Mouse (Mus musculus): Measurements from ENCODE around the gene Ccdc115. TPM values are rescaled to one million over a fixed set of nuclear protein-coding genes. Genes with fewer than 3 reads are reported as not detected.

Ccdc115 gene
- polyA plus RNA-seq, 1 experiment: 18.8 TPM

DNA sequence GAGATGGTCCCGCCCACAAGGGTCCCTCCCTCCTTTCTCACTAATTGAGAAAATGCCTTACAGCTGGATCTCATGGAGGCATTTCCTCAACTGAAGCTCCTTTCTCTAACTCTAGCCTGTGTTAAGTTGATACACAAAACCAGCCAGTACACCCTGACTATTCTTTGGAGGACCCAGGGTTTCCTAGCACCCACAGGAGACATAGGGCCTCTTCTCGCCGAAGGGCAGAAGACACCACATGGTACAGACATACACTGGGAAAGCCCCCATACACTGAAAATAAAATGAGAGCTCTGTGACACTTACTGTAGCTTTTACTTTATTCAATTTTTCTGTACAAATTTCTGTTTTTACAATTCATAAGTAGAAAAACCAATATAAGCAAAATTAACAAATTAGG lies 3.1 kb downstream of the Ccdc115 start:
- TF ChIP-seq FOSL1 (IDR thresholded peaks at IDR 0.05; ENCODE audit: insufficient read depth, low read length, poor library complexity, severe bottlenecking) (no peak), MYOD1 (IDR thresholded peaks at IDR 0.05; ENCODE audit: control insufficient read depth, insufficient read length, low read depth) (no peak), USF1 (IDR thresholded peaks at IDR 0.05; ENCODE audit: low read depth) (no peak), CEBPB (IDR thresholded peaks at IDR 0.05; ENCODE audit: low read depth) (no peak), CTCF (IDR thresholded peaks at IDR 0.05; ENCODE audit: control insufficient read depth, insufficient read depth, insufficient read length) (no peak), MAX (IDR thresholded peaks at IDR 0.05) (no peak), MYOG (IDR thresholded peaks at IDR 0.05; ENCODE audit: control insufficient read depth, extremely low read depth, insufficient read length) (no peak)
- H3K36me3 ChIP-seq (ENCODE audit: control insufficient read depth, insufficient read depth): peaks cover 14% of the 10 kb centered on the region
- H3K79me3 ChIP-seq (ENCODE audit: low read depth): peaks cover 17% of the 10 kb centered on the region
- H3ac ChIP-seq (ENCODE audit: control insufficient read depth, insufficient read length, low read depth): no peak overlapping the region
- H3K4me3 ChIP-seq (ENCODE audit: insufficient read depth, poor library complexity, severe bottlenecking): no peak overlapping the region
- no peaks in the 10 kb centered on the region for H3K27me3 ChIP-seq (ENCODE audit: control insufficient read depth, insufficient read depth, insufficient read length)
- H3K79me2 ChIP-seq (ENCODE audit: control insufficient read depth, insufficient read depth): peaks cover 25% of the 10 kb centered on the region

DNA sequence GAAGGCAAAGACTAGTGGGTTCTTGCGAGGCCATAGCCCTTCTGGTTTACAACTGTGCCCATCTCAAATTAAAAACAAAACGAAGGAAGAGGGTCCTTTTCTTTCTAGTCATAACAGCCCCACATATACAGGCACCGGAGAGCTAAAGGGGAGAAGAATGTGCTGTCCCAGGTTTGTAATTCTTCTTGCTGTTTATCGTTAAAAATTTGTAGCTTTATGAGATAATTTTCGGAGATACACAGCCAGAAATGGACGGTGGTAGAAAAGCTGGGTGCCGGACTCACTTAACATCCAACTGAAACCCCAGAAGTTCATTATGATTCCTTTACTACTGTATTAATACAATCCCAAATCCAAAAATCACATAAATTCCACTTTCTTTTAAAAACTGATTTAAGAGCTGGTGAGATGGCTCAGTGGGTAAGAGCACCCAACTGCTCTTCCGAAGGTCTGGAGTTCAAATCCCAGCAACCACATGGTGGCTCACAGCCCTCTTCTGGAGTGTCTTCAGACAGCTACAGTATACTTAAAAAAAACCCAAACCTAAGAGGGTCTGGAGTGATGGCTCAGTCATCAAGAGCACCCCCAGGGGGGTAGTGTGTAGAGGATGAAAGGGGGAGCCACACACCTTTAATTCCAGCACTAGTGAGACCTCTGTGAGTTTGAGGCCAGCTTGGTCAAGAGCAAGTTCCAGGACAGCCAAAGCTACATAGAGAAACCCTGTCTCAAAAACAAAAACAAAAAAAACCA lies 3.9 kb downstream of the Ccdc115 start:
- Histone ChIP-seq H3ac (ENCODE audit: control insufficient read depth, insufficient read length, low read depth) (peak overlapping the region; percentile 26), H3K4me3 (ENCODE audit: insufficient read depth, poor library complexity, severe bottlenecking) (peak overlapping the region; percentile 38), H3K27me3 (ENCODE audit: control insufficient read depth, insufficient read depth, insufficient read length) (no peaks in the 10 kb centered on the region), H3K79me3 (ENCODE audit: low read depth) (peaks cover 10% of the 10 kb centered on the region), H3K79me2 (ENCODE audit: control insufficient read depth, insufficient read depth) (peaks cover 17% of the 10 kb centered on the region), H3K36me3 (ENCODE audit: control insufficient read depth, insufficient read depth) (peaks cover 6% of the 10 kb centered on the region)
- no peak for TF ChIP-seq CTCF (IDR thresholded peaks at IDR 0.05; ENCODE audit: control insufficient read depth, insufficient read depth, insufficient read length)
- no peak for TF ChIP-seq MYOD1 (IDR thresholded peaks at IDR 0.05; ENCODE audit: control insufficient read depth, insufficient read length, low read depth)
- no peak for TF ChIP-seq CEBPB (IDR thresholded peaks at IDR 0.05; ENCODE audit: low read depth)
- no peak for TF ChIP-seq MYOG (IDR thresholded peaks at IDR 0.05; ENCODE audit: control insufficient read depth, extremely low read depth, insufficient read length)
- no peak for TF ChIP-seq FOSL1 (IDR thresholded peaks at IDR 0.05; ENCODE audit: insufficient read depth, low read length, poor library complexity, severe bottlenecking)
- TF ChIP-seq MAX (IDR thresholded peaks at IDR 0.05): no peak
- no peak for TF ChIP-seq USF1 (IDR thresholded peaks at IDR 0.05; ENCODE audit: low read depth)

GRCm38 (mm10) chr1:34434660-34435160 lies 4.8 kb downstream of the Ccdc115 start:
- peaks cover 5% of the 10 kb centered on the region for H3K79me3 ChIP-seq (ENCODE audit: low read depth)
- H3K36me3 ChIP-seq (ENCODE audit: control insufficient read depth, insufficient read depth): peaks cover 6% of the 10 kb centered on the region
- peak overlapping the region; percentile 38 for H3K4me3 ChIP-seq (ENCODE audit: insufficient read depth, poor library complexity, severe bottlenecking)
- TF ChIP-seq CEBPB (IDR thresholded peaks at IDR 0.05; ENCODE audit: low read depth): peak; percentile 44
- TF ChIP-seq FOSL1 (IDR thresholded peaks at IDR 0.05; ENCODE audit: insufficient read depth, low read length, poor library complexity, severe bottlenecking): no peak
- peaks cover 9% of the 10 kb centered on the region for H3K79me2 ChIP-seq (ENCODE audit: control insufficient read depth, insufficient read depth)
- peak overlapping the region; percentile 26 for H3ac ChIP-seq (ENCODE audit: control insufficient read depth, insufficient read length, low read depth)
- no peaks in the 10 kb centered on the region for H3K27me3 ChIP-seq (ENCODE audit: control insufficient read depth, insufficient read depth, insufficient read length)

GRCm38 (mm10) chr1:34433891-34434521 lies 5.5 kb downstream of the Ccdc115 start:
- peaks cover 5% of the 10 kb centered on the region for H3K79me3 ChIP-seq (ENCODE audit: low read depth)
- no peak for TF ChIP-seq MAX (IDR thresholded peaks at IDR 0.05)
- no peak for TF ChIP-seq CEBPB (IDR thresholded peaks at IDR 0.05; ENCODE audit: low read depth)
- TF ChIP-seq FOSL1 (IDR thresholded peaks at IDR 0.05; ENCODE audit: insufficient read depth, low read length, poor library complexity, severe bottlenecking): no peak
- TF ChIP-seq MYOD1 (IDR thresholded peaks at IDR 0.05; ENCODE audit: control insufficient read depth, insufficient read length, low read depth): no peak
- TF ChIP-seq USF1 (IDR thresholded peaks at IDR 0.05; ENCODE audit: low read depth): no peak
- no peak for TF ChIP-seq MYOG (IDR thresholded peaks at IDR 0.05; ENCODE audit: control insufficient read depth, extremely low read depth, insufficient read length)
- no peak for TF ChIP-seq CTCF (IDR thresholded peaks at IDR 0.05; ENCODE audit: control insufficient read depth, insufficient read depth, insufficient read length)
- no peak overlapping the region for H3ac ChIP-seq (ENCODE audit: control insufficient read depth, insufficient read length, low read depth)
- H3K4me3 ChIP-seq (ENCODE audit: insufficient read depth, poor library complexity, severe bottlenecking): no peak overlapping the region
- H3K27me3 ChIP-seq (ENCODE audit: control insufficient read depth, insufficient read depth, insufficient read length): no peaks in the 10 kb centered on the region
- peaks cover 6% of the 10 kb centered on the region for H3K36me3 ChIP-seq (ENCODE audit: control insufficient read depth, insufficient read depth)
- H3K79me2 ChIP-seq (ENCODE audit: control insufficient read depth, insufficient read depth): peaks cover 9% of the 10 kb centered on the region

- H3K79me2 ChIP-seq (ENCODE audit: control insufficient read depth, insufficient read depth): peaks cover 1% of the 10 kb centered on the region
- H3ac ChIP-seq (ENCODE audit: control insufficient read depth, insufficient read length, low read depth): no peak overlapping the region
- H3K36me3 ChIP-seq (ENCODE audit: control insufficient read depth, insufficient read depth): peaks cover 6% of the 10 kb centered on the region
- no peak for TF ChIP-seq MYOD1 (IDR thresholded peaks at IDR 0.05; ENCODE audit: control insufficient read depth, insufficient read length, low read depth)
- no peak for TF ChIP-seq MAX (IDR thresholded peaks at IDR 0.05)
- no peak for TF ChIP-seq USF1 (IDR thresholded peaks at IDR 0.05; ENCODE audit: low read depth)
- no peak for TF ChIP-seq CEBPB (IDR thresholded peaks at IDR 0.05; ENCODE audit: low read depth)
- TF ChIP-seq FOSL1 (IDR thresholded peaks at IDR 0.05; ENCODE audit: insufficient read depth, low read length, poor library complexity, severe bottlenecking): no peak
- no peak for TF ChIP-seq MYOG (IDR thresholded peaks at IDR 0.05; ENCODE audit: control insufficient read depth, extremely low read depth, insufficient read length)
- TF ChIP-seq CTCF (IDR thresholded peaks at IDR 0.05; ENCODE audit: control insufficient read depth, insufficient read depth, insufficient read length): no peak
- no peak overlapping the region for H3K4me3 ChIP-seq (ENCODE audit: insufficient read depth, poor library complexity, severe bottlenecking)
- peaks cover 2% of the 10 kb centered on the region for H3K79me3 ChIP-seq (ENCODE audit: low read depth)
- H3K27me3 ChIP-seq (ENCODE audit: control insufficient read depth, insufficient read depth, insufficient read length): no peaks in the 10 kb centered on the region
Measured at GRCm38 (mm10) chr1:34432776-34433481, 6.5 kb downstream of the Ccdc115 start.
